Mouse (Mus musculus): Measurements from ENCODE around the gene Pcyt1a.
"Not testable (repeated sequence)": the region's sequence is repeated elsewhere in the genome, so short reads cannot be mapped to it uniquely, and the experiment has no call there.

Pcyt1a gene

GRCm38 (mm10) chr16:32434066-32434465, 3.3 kb downstream of the Pcyt1a start:
- DNase-seq = peak; percentile 98

- no peak for DNase-seq
These were observed 4.0 kb downstream of the Pcyt1a start for GRCm38 (mm10) chr16:32434691-32435090.

GRCm38 (mm10) chr16:32436657-32437056, 5.9 kb downstream of the Pcyt1a start:
- DNase-seq = no peak

- DNase-seq = no peak
These were observed 6.5 kb downstream of the Pcyt1a start for GRCm38 (mm10) chr16:32437266-32437665.

- no peak for DNase-seq
These were observed 10.7 kb downstream of the Pcyt1a start for GRCm38 (mm10) chr16:32441432-32441831.

GRCm38 (mm10) chr16:32444615-32445014, 13.9 kb downstream of the Pcyt1a start:
- DNase-seq = not testable (repeated sequence)

GRCm38 (mm10) chr16:32445558-32445957, 14.8 kb downstream of the Pcyt1a start:
- DNase-seq = no peak

- no peak for DNase-seq
These were observed 15.9 kb downstream of the Pcyt1a start for GRCm38 (mm10) chr16:32446563-32447138.

- peak; percentile 14 for DNase-seq
These were observed 18.9 kb downstream of the Pcyt1a start for GRCm38 (mm10) chr16:32449665-32450064.

GRCm38 (mm10) chr16:32450133-32450532, 19.4 kb downstream of the Pcyt1a start:
- peak; percentile 4 for DNase-seq

GRCm38 (mm10) chr16:32453102-32453501, 22.4 kb downstream of the Pcyt1a start:
- DNase-seq = peak; percentile 65

- DNase-seq = no peak
These were observed 23.9 kb downstream of the Pcyt1a start for GRCm38 (mm10) chr16:32454646-32455045.

GRCm38 (mm10) chr16:32456086-32456485, 25.4 kb downstream of the Pcyt1a start:
- DNase-seq = no peak

GRCm38 (mm10) chr16:32456761-32457160, 26.0 kb downstream of the Pcyt1a start:
- DNase-seq = no peak

GRCm38 (mm10) chr16:32457589-32458386, 27.1 kb downstream of the Pcyt1a start:
- DNase-seq = peak; percentile 95

- DNase-seq = no peak
These were observed 29.8 kb downstream of the Pcyt1a start for GRCm38 (mm10) chr16:32460518-32460917.

- no peak for DNase-seq
These were observed 31.0 kb downstream of the Pcyt1a start for GRCm38 (mm10) chr16:32461713-32462112.

GRCm38 (mm10) chr16:32462950-32463349, 32.2 kb downstream of the Pcyt1a start:
- no peak for DNase-seq

GRCm38 (mm10) chr16:32463426-32463825, 32.7 kb downstream of the Pcyt1a start:
- no peak for DNase-seq

GRCm38 (mm10) chr16:32464908-32465307, 34.2 kb downstream of the Pcyt1a start:
- no peak for DNase-seq

GRCm38 (mm10) chr16:32468488-32468887, 37.8 kb downstream of the Pcyt1a start:
- peak; percentile 30 for DNase-seq

- peak; percentile 56 for DNase-seq
These were observed 38.8 kb downstream of the Pcyt1a start for GRCm38 (mm10) chr16:32469404-32470105.

- DNase-seq = peak; percentile 76
These were observed 41.7 kb downstream of the Pcyt1a start for GRCm38 (mm10) chr16:32472276-32473015.
